Mouse (Mus musculus) liver, embryonic 14.5 days (tissue): ENCODE results near the gene Duxbl3. TPM values are rescaled to one million over a fixed set of nuclear protein-coding genes. Genes with fewer than 3 reads are reported as not detected.
"Not testable (repeated sequence)": the region's sequence is repeated elsewhere in the genome, so short reads cannot be mapped to it uniquely, and the experiment has no call there.

Experiments
- ATAC-seq: fragments of 200-750 bp; cut with Nextera tagmentation; 2 replicates; pipeline ENCODE4 v1.8.0; 2017; ENCODE audit warnings: moderate number of reproducible peaks, mild to moderate bottlenecking, moderate library complexity; ENCODE audit not compliant: insufficient read depth
- DNase-seq, 3 experiments: peaks; one replicate each; pipeline ENCODE4 v3.0.0-alpha.2; 2012 to 2013; ENCODE audit warnings: low read depth in 3 of 3, low spot score in 3 of 3
- H3K27ac ChIP-seq: fragments of 300-500 bp; sonication (generic); 2 replicates; pipeline ENCODE4 v1.5.1; 2014; ENCODE audit warnings: moderate library complexity, mild to moderate bottlenecking, control low read depth, inconsistent platforms
- H3K27me3 ChIP-seq: fragments of 300-500 bp; sonication (generic); 2 replicates; pipeline ENCODE4 v1.6.1; 2014; ENCODE audit warnings: mild to moderate bottlenecking, low read length, moderate library complexity; ENCODE audit not compliant: control insufficient read depth, insufficient read depth
- H3K36me3 ChIP-seq: fragments of 300-500 bp; sonication (generic); replicated peaks from 2 replicates; pipeline ENCODE4 v1.6.1; 2014; ENCODE audit warnings: low read depth; ENCODE audit not compliant: control insufficient read depth, insufficient read depth
- H3K4me1 ChIP-seq, 2 experiments: fragments of 200-500 bp in 1 of 2; fragments of 300-500 bp in 1 of 2; sonication (generic) in 1 of 2; replicated peaks; 2 replicates each; pipeline ENCODE4 v1.6.1; 2012 to 2014; ENCODE audit warnings: antibody characterized with exemption in 1 of 2, inconsistent platforms in 1 of 2, low read length in 1 of 2; ENCODE audit not compliant: control insufficient read depth in 2 of 2, insufficient read depth in 2 of 2
- H3K4me2 ChIP-seq: fragments of 300-500 bp; sonication (generic); 2 replicates; pipeline ENCODE4 v1.6.1; 2014; ENCODE audit warnings: low read depth, mild to moderate bottlenecking, control low read depth, moderate library complexity
- H3K4me3 ChIP-seq, 2 experiments: fragments of 200-500 bp in 1 of 2; fragments of 300-500 bp in 1 of 2; sonication (generic) in 1 of 2; 2 replicates each; pipeline ENCODE4 v1.5.1; 2012 to 2014; ENCODE audit warnings: low read depth in 2 of 2, low read length in 2 of 2, mild to moderate bottlenecking in 2 of 2, control low read depth in 1 of 2, inconsistent platforms in 1 of 2, moderate library complexity in 1 of 2; ENCODE audit not compliant: insufficient read depth in 1 of 2
- H3K9ac ChIP-seq: fragments of 300-500 bp; sonication (generic); replicated peaks from 2 replicates; pipeline ENCODE4 v1.6.1; 2014; ENCODE audit warnings: mild to moderate bottlenecking, control low read depth, moderate library complexity
- H3K9me3 ChIP-seq: fragments of 300-500 bp; sonication (generic); 2 replicates; pipeline ENCODE4 v1.6.1; 2016; ENCODE audit warnings: low read length, mixed read lengths; ENCODE audit not compliant: control insufficient read depth
- WGBS: fragments of 180-500 bp; shearing (Covaris S2); extraction: QIAGEN DNeasy Blood & Tissue Kit; methylation state at CpG from one replicate; pipeline ENCODE4 v1.1.7; 2014; ENCODE audit not compliant: insufficient replicate concordance; 5-methylcytosine and 5-hydroxymethylcytosine counted together
- polyA plus RNA-seq, 2 experiments: library from polyadenylated mRNA; depleted of rRNA in 1 of 2; stranded (reverse) in 1 of 2; unstranded in 1 of 2; fragments of >200 nt; fragmentation: Nextera tagmentation in 1 of 2; extraction: Ambion mirVana in 1 of 2; gene quantifications; 2 replicates each; pipeline versions ENCODE4 v1.2.1 to v1.2.3; 2012 to 2014

Gene Duxbl3
- polyA plus RNA-seq (2012; rRNA removed) (0.13 TPM in 1 of 2 replicates, not detected in the other), polyA plus RNA-seq (2014; fragmentation: Nextera tagmentation; extraction: Ambion mirVana) (not detected in 2 replicates)

DNA sequence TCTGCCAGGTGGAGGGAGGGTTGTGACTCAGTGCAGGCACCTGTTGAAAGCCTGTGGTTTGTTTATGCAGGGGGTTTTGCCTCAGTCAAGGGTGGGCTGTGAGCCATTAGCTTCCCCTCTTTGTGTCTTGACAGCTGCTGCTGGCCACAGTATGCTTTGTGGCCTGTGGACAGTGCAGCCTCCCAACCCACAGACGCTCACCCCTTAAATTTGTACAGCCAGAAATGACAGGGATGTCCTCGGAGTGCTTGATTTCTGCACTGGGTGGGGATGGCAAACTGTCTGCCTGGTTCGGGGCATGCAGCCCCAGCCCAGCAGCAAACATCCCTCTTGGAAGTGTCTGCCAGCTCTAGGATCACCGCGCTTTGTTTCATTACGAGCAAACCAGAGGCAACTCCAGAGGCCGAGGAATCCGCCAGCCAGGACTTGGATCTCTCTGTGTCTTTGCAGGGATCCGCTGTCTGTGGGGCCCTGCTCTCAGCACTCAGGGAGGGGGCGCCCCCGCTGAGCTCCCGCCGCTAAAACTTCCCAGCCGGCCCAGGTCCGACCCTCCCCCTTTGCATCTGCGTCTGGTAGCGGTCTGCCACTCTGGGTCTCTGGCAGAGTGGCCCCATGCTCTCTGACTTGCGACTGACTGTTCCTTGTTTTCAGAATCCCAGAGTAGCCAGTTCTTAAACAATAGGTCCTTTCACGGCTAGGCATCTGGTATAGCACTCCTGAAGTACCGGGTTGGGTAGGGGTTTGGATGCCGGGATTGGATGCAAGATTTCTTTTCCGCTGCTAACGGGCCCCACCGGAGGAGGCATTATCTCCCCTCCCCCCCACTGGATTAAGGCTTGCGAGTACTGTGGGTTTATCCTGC lies at the start of gene Duxbl3:
Gene Duxbl3, plus strand, starts transcription at position 207 of the 862 bp plus-strand sequence.
- DNase-seq, H3K36me3 ChIP-seq, H3K9me3 ChIP-seq, H3K4me3 ChIP-seq, H3K4me2 ChIP-seq, H3K27ac ChIP-seq, ATAC-seq, H3K4me1 ChIP-seq, H3K9ac ChIP-seq, H3K27me3 ChIP-seq: not testable (repeated sequence)
- WGBS = no CpG with 5 or more reads among the region's 25 CpGs

DNA sequence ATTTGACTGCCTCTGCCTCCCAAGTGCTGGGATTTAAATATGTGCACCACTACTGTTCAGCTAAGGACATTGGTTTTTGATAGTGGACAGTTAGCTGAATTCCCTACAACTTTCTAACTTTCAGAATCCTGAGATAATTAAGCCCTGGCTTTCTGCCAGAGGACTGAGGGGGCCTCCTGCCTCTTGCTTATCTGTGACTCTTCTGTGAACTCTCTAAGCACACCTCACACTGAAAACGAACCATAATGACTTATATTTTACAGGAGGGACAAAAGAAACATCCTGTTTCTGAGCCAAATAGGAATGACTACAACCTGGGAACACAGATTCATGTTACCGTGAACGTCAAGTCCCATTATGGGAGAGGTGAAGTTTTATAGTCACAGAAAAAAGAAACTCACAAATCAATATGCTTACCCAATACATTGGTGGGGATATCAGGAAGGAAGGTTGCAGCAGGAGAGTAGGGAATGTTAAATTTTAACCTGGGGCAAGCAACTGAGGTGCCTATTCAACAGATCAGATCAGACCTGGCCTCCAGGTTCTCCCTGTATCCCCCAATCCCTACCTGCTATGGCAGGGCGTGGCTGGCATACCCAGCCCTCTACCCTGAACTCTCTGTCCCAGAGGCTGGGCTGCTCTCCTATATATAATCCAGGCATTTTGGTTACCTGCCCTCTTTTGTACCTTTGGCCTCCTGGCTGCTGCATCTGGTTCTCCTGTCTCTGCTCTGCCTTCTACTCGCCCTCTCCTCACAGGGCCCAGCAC lies 41.3 kb upstream of the Duxbl3 start:
- H3K36me3 ChIP-seq, H3K27ac ChIP-seq, DNase-seq, H3K4me3 ChIP-seq, H3K4me1 ChIP-seq, H3K27me3 ChIP-seq, H3K9me3 ChIP-seq, H3K9ac ChIP-seq, H3K4me2 ChIP-seq: not testable (repeated sequence)
- peak; percentile 78 for ATAC-seq
- WGBS = no CpG with 5 or more reads among the region's 5 CpGs

DNA sequence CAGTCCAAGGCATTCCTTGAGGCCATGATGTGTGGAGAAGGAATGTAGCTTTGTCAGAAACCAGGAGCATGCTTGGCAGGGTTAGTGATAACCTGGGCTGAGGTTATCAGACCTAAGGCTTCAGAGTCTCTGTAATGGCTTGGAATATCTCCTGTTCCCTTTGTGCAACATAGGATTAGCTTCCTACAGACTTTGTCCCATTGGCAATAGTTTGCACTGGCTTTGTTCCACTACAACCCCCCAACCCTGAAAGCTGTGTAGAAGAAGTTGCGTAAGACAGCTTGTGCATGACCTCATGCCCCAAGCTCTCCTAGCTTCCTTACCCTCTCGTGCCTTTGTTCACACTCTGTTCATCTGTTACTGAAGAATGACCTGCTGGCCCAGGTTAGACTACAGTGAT lies 20.6 kb upstream of the Duxbl3 start:
- ATAC-seq = not testable (repeated sequence)

DNA sequence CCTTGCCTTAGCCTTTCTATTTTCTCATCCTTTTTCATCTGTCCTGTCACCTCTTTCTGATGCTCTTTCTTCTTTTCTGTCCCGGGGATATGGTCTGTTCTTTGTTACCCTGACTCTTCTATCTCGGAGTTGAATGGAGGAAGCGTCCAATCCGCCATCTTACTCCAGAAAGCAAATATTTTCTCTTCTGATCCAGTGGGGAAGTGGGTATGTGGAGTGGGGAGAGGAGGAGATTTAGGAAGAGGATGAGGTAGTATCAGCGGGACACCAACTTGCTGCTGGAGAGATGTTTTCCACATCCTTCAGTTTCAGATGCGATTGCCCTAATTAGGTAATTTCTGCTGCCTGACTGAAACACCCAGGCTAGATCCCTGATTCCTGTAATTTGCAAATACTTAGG lies 967 bp downstream of the Duxbl3 start:
- not testable (repeated sequence) for DNase-seq, H3K4me2 ChIP-seq, H3K27me3 ChIP-seq, H3K9ac ChIP-seq, ATAC-seq, H3K4me3 ChIP-seq, H3K36me3 ChIP-seq, H3K27ac ChIP-seq, H3K9me3 ChIP-seq, H3K4me1 ChIP-seq
- WGBS = no CpG with 5 or more reads among the region's 6 CpGs

More for the DNA sequence above, 20.6 kb upstream of the Duxbl3 start:
- not testable (repeated sequence) for H3K4me3 ChIP-seq, H3K4me1 ChIP-seq, H3K4me2 ChIP-seq, DNase-seq, H3K36me3 ChIP-seq, H3K9me3 ChIP-seq, H3K9ac ChIP-seq, H3K27me3 ChIP-seq, H3K27ac ChIP-seq
- WGBS = no CpG with 5 or more reads among the region's 2 CpGs

DNA sequence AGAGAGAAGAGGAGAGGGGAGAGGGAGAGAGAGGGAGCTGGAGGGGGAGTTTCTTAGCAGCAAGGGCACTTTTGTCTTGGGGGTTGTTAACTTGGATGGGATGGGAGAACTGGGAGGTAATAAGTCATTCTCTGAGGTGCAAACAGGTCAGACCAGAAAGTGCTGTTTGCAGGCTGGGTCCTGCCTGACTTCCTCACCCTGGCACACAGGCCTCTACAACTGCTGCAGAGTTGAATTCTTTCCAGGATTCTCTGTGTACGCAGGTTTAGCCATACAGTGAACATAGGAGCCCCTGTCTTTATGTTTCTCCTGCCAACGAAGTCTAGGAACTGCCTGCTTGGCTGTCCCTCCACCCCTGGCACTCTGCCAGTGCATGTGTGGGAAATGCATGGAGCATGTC lies 29.0 kb downstream of the Duxbl3 start:
- not testable (repeated sequence) for H3K4me1 ChIP-seq, H3K4me3 ChIP-seq, H3K27ac ChIP-seq, ATAC-seq, H3K36me3 ChIP-seq, H3K9me3 ChIP-seq, DNase-seq, H3K27me3 ChIP-seq, H3K9ac ChIP-seq, H3K4me2 ChIP-seq
- WGBS = no CpG with 5 or more reads among the region's 2 CpGs
